Mouse (Mus musculus) liver (tissue): ENCODE measurements around the gene Slc7a7.
"Not testable (repeated sequence)": the region's sequence is repeated elsewhere in the genome, so short reads cannot be mapped to it uniquely, and the experiment has no call there.

Source experiments
- DNase-seq: peaks from one replicate; pipeline ENCODE4 v3.0.0-alpha.2; 2020; ENCODE audit warnings: mixed read lengths

Slc7a7 gene

GRCm38 (mm10) chr14:54371460-54371859 is 46.1 kb downstream of the Slc7a7 start:
- no peak for DNase-seq

GRCm38 (mm10) chr14:54370595-54370994 is 47.0 kb downstream of the Slc7a7 start:
- no peak for DNase-seq

GRCm38 (mm10) chr14:54369372-54369771 is 48.2 kb downstream of the Slc7a7 start:
- DNase-seq = no peak

GRCm38 (mm10) chr14:54367429-54368060 is 50.0 kb downstream of the Slc7a7 start:
- no peak for DNase-seq

GRCm38 (mm10) chr14:54366581-54366980 is 51.0 kb downstream of the Slc7a7 start:
- DNase-seq = no peak

GRCm38 (mm10) chr14:54365026-54365645 is 52.4 kb downstream of the Slc7a7 start:
- DNase-seq = no peak

- DNase-seq = no peak
These were observed 54.4 kb downstream of the Slc7a7 start for GRCm38 (mm10) chr14:54363156-54363555.

- peak; percentile 96 for DNase-seq
These were observed 56.8 kb downstream of the Slc7a7 start, which contains the start of gene Oxa1l for GRCm38 (mm10) chr14:54360577-54361340. Oxa1l (plus strand) TSS chr14:54360834.

GRCm38 (mm10) chr14:54354406-54354805 is 63.2 kb downstream of the Slc7a7 start:
- no peak for DNase-seq

GRCm38 (mm10) chr14:54352314-54352713 is 65.3 kb downstream of the Slc7a7 start:
- DNase-seq = no peak

- DNase-seq = not testable (repeated sequence)
These were observed 66.6 kb downstream of the Slc7a7 start for GRCm38 (mm10) chr14:54350773-54351541.

GRCm38 (mm10) chr14:54341807-54342206 is 75.8 kb downstream of the Slc7a7 start:
- DNase-seq = not testable (repeated sequence)

GRCm38 (mm10) chr14:54340836-54341235 is 76.7 kb downstream of the Slc7a7 start:
- no peak for DNase-seq

- DNase-seq = no peak
These were observed 84.0 kb downstream of the Slc7a7 start for GRCm38 (mm10) chr14:54333452-54334189.

- DNase-seq = no peak
These were observed 85.2 kb downstream of the Slc7a7 start for GRCm38 (mm10) chr14:54332176-54333074.

- no peak for DNase-seq
These were observed 86.4 kb downstream of the Slc7a7 start for GRCm38 (mm10) chr14:54331178-54331577.

GRCm38 (mm10) chr14:54329201-54329600 is 88.4 kb downstream of the Slc7a7 start:
- no peak for DNase-seq

- no peak for DNase-seq
These were observed 89.0 kb downstream of the Slc7a7 start for GRCm38 (mm10) chr14:54328548-54328947.

GRCm38 (mm10) chr14:54324486-54324885 is 93.1 kb downstream of the Slc7a7 start:
- DNase-seq = no peak

- no peak for DNase-seq
These were observed 95.8 kb downstream of the Slc7a7 start for GRCm38 (mm10) chr14:54321556-54322376.
